Mouse (Mus musculus) liver, embryonic 18 days (tissue): Measurements from ENCODE around the gene Olfr1160. TPM values are rescaled to one million over a fixed set of nuclear protein-coding genes. Genes with fewer than 3 reads are reported as not detected.

Experiments
- polyA plus RNA-seq: library from polyadenylated mRNA; depleted of rRNA; stranded (reverse); fragments of >200 nt; gene quantifications from 2 replicates; pipeline ENCODE4 v1.2.3, GENCODE M21; 2012; rRNA removed

The Olfr1160 gene
- not detected in 2 replicates for polyA plus RNA-seq

DNA sequence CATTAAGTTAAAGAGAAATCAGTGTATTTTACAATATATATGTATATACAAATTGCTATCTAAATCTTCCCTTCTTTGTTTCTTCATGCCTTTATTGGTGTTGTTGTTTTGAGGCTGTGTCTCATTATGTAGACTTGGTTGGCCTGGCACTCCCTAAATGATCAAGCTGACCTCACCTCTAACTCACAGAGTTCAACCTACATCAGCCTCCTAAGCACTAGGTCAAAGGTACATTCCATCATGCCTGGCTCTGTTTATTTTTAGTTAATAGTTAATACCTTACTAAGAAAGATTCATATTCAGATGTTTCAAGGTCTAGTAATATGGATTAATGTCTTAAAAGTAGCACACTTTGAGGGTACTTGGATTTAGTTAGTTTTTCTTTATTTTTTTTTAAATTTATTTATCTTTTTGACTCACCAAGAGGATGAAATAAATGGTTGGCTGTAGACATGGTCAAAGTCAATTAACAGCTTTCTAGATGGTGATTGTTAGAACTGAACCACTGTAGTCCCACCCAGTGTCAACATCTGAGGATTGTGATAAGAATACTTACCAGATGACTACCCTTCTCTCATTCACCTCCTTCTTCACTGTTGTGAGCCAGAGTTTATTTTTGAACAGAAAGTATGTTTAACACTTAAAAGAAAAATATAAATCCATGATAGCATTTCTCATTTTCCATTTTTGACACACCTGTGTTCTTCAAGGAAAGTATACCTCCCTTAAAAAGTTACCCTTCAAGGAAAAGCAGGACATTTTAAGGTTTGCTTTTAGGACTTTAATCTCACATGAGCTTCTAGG lies at the start of gene Olfr1160:
Gene Olfr1160 (minus strand): TSS at position 754 of the 804 bp plus-strand sequence.

GRCm38 (mm10) chr2:88051029-88051428 lies 43.0 kb upstream of the Olfr1160 start, which contains the start of gene Olfr1162:
TSS of gene Olfr1162 (minus strand) at chr2:88051129.

DNA sequence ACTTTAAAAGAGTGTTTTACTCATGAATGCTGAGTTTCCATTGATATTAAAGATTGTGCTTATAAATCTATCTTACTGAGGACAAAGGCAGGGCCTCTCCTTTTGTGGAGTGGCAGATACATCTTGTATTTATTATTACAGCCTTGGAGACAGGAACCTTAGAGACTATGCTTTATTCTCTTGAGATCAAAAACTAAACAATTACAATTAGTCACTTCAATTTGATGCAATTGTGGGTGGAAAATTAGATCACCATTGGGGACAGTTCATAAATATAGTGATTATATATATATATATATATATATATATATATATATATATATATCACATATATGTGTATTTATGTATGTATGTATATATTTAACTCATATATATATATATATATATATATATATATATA lies 29.5 kb upstream of the Olfr1160 start, which contains the start of gene Olfr73:
Gene Olfr73 (minus strand): TSS at position 101 of the 400 bp plus-strand sequence.

DNA sequence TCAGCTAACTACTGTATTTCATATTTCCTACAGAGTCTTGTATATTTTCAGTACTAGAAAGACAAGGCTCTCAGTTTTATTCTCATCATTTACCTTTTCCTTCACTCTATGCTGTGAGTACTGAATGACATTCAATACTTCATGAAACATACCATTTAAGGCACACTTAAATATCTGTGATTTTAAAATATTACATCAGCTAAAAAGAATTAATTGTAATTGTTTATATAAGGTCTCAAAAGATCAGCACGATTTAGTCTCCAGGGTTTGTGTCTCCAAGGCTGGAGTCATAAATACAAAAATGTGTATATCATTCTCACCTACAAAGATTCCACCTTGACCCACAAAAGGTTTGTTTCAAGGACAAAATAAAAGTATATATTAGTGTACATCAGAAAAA lies 14.4 kb upstream of the Olfr1160 start, which contains the start of gene Olfr1161:
Gene Olfr1161 (plus strand): TSS at position 301 of the 400 bp plus-strand sequence.

GRCm38 (mm10) chr2:87989813-87990212 lies 18.3 kb downstream of the Olfr1160 start, which contains the start of gene Olfr1158:
TSS of gene Olfr1158 (plus strand) at chr2:87990113.

GRCm38 (mm10) chr2:87974563-87974962 lies 33.5 kb downstream of the Olfr1160 start, which contains the start of gene Olfr74:
TSS of gene Olfr74 (minus strand) at chr2:87974663.

GRCm38 (mm10) chr2:87968199-87968598 lies 39.9 kb downstream of the Olfr1160 start, which contains the start of gene Olfr1157:
TSS of gene Olfr1157 (minus strand) at chr2:87968299.

GRCm38 (mm10) chr2:87953000-87953399 lies 55.1 kb downstream of the Olfr1160 start, which contains the start of gene Olfr1156:
TSS of gene Olfr1156 (minus strand) at chr2:87953100.

Other genes with a start within 250 kb of the Olfr1160 start
- not detected in 2 replicates for gene Olfr152, start 228.8 kb downstream of the Olfr1160 start, polyA plus RNA-seq
- not detected in 2 replicates for gene Olfr1143, start 207.7 kb downstream of the Olfr1160 start, polyA plus RNA-seq
- gene Olfr1145, start 198.4 kb downstream of the Olfr1160 start, polyA plus RNA-seq: not detected in 2 replicates
- not detected in 2 replicates for gene Olfr1148, start 177.7 kb downstream of the Olfr1160 start, polyA plus RNA-seq
- gene Olfr1150-ps1, start 164.3 kb downstream of the Olfr1160 start, polyA plus RNA-seq: not detected in 2 replicates
- not detected in 2 replicates for gene Olfr1151, start 152.4 kb downstream of the Olfr1160 start, polyA plus RNA-seq
- not detected in 2 replicates for gene Olfr1152, start 141.8 kb downstream of the Olfr1160 start, polyA plus RNA-seq
- gene Olfr1153, start 113.3 kb downstream of the Olfr1160 start, polyA plus RNA-seq: not detected in 2 replicates
- not detected in 2 replicates for gene Olfr1154, start 103.1 kb downstream of the Olfr1160 start, polyA plus RNA-seq
- gene Olfr1155, start 63.1 kb downstream of the Olfr1160 start, polyA plus RNA-seq: not detected in 2 replicates
- gene Olfr1156, start 55.2 kb downstream of the Olfr1160 start, polyA plus RNA-seq: not detected in 2 replicates
- gene Olfr1157, start 40.0 kb downstream of the Olfr1160 start, polyA plus RNA-seq: not detected in 2 replicates
- gene Olfr74, start 33.6 kb downstream of the Olfr1160 start, polyA plus RNA-seq: not detected in 2 replicates
- not detected in 2 replicates for gene Olfr1158, start 18.2 kb downstream of the Olfr1160 start, polyA plus RNA-seq
- not detected in 2 replicates for gene Olfr1161, start 14.5 kb upstream of the Olfr1160 start, polyA plus RNA-seq
- not detected in 2 replicates for gene Olfr73, start 29.4 kb upstream of the Olfr1160 start, polyA plus RNA-seq
- gene Olfr1162, start 42.9 kb upstream of the Olfr1160 start, polyA plus RNA-seq: not detected in 2 replicates
- not detected in 2 replicates for gene Olfr1163, start 63.6 kb upstream of the Olfr1160 start, polyA plus RNA-seq
- gene Olfr1164, start 85.7 kb upstream of the Olfr1160 start, polyA plus RNA-seq: not detected in 2 replicates
- not detected in 2 replicates for gene Olfr1166, start 120.0 kb upstream of the Olfr1160 start, polyA plus RNA-seq
- gene Olfr1167, start 146.9 kb upstream of the Olfr1160 start, polyA plus RNA-seq: not detected in 2 replicates
- gene Olfr1168, start 173.6 kb upstream of the Olfr1160 start, polyA plus RNA-seq: not detected in 2 replicates
- not detected in 2 replicates for gene Olfr1170, start 220.1 kb upstream of the Olfr1160 start, polyA plus RNA-seq